Mouse (Mus musculus) adrenal gland, adult 2 months (tissue): Measurements from ENCODE around the gene Chd5. TPM values are rescaled to one million over a fixed set of nuclear protein-coding genes. Genes with fewer than 3 reads are reported as not detected.

Experiments used
- DNase-seq: peaks from one replicate; pipeline ENCODE4 v3.0.0; 2021
- long read RNA-seq: library from polyadenylated mRNA; stranded (forward); transcript quantifications from one replicate; pipeline ENCODE4 v2.0.0, GENCODE M21; 2021
- polyA plus RNA-seq: library from polyadenylated mRNA; depleted of rRNA; stranded (reverse); fragments of >200 nt; gene quantifications from 2 replicates; pipeline ENCODE4 v1.2.3, GENCODE M21; 2012; rRNA removed
- total RNA-seq, 2 experiments: library from RNA; stranded (reverse); gene quantifications; 2 replicates each; pipeline ENCODE4 v1.2.3; 2021

The Chd5 gene
- 1 to 10 TPM; 5.0 to 7.9 TPM for total RNA-seq
- 3.0 and 3.5 TPM in 2 replicates for polyA plus RNA-seq
- long read RNA-seq, partial matches to known transcripts: 0 of 1 reads
- long read RNA-seq, other reads (novel, unspliced or antisense): 1 of 1 reads

DNA sequence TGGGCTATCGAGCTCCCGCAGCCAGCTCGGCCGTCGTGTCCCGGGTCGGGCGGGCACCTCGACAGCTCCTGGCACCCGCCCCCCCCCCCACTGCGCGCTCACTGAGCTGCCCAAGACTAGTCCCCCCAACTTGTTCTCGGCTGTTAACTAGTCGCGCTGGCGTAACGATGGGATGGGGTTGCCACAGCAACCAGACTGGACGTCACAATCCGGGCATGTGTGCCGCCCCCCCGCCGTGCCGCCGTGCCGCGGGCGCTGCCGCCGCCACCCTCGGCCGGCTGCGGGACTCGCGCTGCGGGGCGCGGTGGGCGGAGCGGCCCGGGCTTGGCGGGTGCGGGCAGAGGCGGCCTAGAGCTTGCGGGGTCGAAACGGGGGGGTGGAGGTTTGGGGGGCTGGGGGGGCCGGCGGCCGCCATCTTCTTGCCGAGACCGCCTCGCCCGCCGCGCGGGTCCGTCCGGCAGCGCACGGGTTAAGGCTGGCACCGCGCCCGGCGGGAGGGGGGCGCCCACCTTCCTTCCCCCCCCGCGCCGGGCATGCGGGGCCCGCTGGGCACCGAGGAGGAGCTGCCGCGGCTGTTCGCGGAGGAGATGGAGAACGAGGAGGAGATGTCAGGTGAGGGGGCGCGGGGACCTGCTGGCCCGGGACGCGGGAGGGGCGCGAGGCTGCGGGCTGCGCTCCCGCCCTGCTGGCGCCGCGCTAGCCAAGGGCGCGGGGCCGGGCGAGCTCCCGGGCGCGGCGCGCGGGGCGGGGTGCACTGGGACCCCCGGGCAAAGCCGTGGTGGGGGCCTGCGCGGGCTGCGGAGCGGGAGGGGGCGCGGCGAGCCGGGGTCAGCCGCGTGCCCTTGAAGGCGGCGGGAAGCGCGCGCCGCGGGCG lies at the start of gene Chd5:
Gene Chd5 (plus strand): TSS at position 233 of the 874 bp plus-strand sequence.
- DNase-seq: no peak

DNA sequence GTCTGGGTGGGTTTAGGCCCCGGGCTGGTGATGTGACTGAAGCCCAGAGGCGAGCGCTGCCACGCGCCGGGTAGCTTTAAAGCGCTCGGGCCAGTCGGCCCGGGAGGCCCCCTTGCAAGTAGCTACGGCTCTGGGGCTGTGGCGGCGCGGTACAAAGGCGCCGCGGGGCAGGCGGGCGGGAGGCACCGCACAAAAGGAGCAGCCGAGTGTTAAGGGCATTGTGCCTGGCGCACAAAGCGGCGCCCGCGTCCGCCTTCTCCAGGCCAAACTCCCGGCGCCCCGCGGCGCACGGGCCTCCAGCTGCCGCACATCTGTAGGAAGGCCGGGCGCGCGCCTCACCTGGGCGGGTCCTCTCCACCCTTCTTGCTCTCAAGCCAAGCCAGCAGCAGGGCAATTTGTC lies 48.1 kb upstream of the Chd5 start:
- no peak for DNase-seq

DNA sequence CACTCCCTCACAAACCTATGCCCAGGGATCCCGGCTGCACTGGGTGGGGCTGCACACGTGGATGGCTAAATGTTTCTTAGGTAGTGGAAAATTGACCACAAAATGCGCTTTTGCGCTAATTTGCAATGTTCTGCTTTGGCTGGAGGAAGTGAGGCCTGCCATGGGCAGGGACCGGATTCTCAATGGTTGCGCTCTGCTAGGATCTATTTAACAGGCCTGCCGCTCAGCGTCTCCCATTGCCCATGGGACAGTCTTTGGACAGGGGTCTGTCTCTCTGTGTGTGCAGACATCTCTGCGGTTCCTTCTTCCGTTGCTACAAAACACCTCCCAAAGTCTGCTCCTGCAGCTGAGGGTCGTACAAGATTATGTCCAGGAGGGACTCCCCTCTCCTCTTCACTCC lies 47.5 kb upstream of the Chd5 start:
- no peak for DNase-seq

- no peak for DNase-seq
These were observed 46.9 kb upstream of the Chd5 start, which contains the start of gene Hes3 for GRCm38 (mm10) chr4:152291562-152291961. Gene Hes3 (minus strand): TSS chr4:152291662.

GRCm38 (mm10) chr4:152292102-152292765 lies 46.2 kb upstream of the Chd5 start:
- no peak for DNase-seq

DNA sequence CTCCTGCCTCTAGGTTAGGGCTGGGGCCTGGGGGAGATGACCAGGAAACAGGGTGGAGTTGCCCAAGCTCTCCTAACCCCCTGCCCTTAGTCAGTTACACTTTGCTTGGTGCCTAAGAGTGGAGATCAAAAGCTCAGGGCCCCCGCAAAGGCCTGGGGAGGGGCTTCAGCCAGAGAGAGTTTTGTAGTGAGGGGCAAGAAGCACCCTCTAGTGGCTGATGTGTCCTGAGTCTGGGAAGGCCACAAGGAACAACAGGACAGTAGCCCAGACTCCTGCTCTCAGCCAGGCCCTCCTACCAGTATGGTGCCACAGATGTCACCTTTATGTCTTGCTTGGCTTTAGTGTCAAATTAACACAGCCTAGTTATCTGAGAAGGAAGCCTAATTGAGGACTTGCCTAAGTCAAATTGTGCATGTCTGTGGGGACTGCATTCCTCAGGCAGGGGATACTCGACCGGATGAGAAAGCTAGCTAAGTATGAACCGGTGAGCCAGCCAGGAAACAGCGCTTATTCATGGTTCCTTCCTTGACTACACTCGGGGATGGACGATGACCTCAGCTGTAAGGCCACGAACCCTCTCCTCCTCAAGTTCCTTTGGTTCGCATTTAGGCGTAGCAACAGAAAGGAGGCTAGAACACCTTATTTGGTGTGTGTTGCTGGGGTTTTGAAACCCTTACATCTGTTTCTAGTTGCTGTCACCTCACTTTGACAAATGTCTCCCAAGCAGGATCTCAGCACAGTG lies 44.1 kb upstream of the Chd5 start:
- no peak for DNase-seq

DNA sequence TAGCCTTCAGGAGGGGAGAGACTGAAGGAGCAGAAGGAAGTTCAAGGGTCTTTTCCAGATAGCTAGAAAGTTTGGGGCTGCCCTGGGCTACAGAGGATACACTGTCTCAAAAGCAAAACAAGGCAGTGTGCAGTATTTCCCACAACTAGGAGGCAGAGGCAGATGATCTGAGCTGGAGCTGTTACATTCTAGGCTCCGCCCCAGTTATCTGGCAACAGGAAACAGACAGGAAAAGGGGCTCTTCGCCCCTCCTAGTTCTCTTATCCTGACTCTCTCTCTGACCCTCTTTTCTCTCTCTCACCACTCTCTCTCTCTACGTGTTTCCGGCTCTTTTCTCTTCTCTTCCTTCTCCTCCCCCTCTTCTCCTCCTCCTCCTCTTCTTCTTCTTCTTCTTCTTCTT lies 42.5 kb upstream of the Chd5 start:
- DNase-seq: no peak

DNA sequence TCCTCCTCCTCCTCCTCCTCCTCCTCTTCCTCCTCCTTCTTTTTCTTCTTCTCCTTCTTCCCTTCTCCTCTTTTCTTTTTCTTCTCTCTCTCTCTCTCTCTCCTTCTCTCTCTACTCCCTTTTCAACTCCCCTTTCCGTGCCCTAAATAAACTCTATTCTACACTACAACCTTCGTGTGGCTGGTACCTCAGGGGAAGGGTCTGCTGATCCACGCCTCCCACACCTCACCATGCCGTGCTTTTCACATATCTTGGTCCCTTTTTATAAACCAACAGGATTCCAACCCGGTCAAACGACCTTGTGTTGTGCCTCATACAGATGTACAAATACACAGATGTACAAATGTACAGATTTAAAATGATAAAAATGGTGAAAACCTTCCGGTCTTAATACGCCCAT lies 42.1 kb upstream of the Chd5 start:
- DNase-seq: no peak

DNA sequence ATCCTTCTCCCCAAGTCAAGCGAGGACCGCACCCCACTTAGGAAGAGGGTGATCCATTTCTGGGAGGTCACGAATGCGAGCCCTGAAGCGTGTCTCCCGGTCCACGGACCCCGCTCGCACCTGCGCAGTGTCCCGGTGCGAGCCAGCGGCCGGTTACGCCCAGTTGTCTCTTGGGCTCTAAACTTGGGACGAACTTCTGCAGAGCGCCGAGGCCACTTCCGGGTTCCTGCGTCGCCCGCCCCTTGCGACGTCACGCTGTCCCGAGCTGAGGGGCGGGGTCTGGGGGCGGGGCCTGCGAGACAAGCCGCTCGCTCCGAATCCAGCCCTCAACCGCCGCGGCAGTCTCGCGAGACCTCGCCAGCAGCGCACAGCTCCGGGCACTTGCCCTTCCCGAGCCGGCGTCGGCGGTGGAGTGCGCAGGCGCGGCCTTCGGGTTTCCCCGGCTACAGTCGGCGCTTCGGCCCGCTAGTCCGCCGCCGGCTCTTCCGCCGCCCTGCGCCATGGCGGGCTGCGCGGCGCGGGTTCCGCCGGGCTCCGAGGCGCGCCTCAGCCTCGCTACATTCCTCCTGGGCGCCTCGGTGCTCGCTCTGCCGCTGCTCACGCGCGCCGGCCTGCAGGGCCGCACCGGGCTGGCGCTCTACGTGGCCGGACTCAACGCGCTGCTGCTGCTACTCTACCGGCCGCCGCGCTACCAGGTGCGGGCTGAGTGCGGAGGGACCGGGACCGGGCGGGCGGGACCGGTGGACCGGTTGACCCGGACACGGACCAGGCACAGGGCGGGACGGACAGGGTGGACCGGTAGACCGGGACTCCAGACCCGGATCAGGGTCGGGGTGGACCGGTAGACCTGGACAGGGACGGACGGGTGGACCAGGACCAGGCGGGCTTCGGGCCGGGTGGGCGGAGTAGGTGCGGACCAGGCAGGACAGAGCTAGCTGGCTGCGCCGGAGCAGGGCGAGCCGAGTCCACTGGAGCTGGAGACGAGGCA lies 41.3 kb upstream of the Chd5 start, which contains the start of gene Icmt:
Gene Icmt (plus strand): TSS at position 354 of the 988 bp plus-strand sequence.
- peak; percentile 100 for DNase-seq

DNA sequence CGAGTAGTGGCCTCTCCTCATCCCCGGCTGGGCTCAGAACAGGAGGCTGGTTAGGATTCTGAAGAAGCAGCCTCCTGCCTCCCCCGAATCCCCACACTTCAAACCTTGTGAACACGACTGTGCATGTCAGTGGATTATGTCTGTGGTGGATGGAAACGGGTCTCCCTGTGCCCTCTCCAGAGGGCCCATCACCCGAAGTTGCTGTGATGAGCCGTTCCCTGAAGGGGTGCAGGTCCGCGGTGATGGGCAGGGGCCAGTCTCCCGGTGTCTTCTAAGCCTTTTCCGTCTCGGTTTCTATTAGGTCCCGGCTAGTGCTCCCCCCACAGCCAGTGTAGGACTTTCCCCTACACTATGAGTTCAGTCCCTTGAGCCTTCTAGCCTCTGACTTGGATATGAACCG lies 39.6 kb upstream of the Chd5 start:
- DNase-seq: no peak

GRCm38 (mm10) chr4:152300375-152300774 lies 38.1 kb upstream of the Chd5 start:
- DNase-seq: no peak

DNA sequence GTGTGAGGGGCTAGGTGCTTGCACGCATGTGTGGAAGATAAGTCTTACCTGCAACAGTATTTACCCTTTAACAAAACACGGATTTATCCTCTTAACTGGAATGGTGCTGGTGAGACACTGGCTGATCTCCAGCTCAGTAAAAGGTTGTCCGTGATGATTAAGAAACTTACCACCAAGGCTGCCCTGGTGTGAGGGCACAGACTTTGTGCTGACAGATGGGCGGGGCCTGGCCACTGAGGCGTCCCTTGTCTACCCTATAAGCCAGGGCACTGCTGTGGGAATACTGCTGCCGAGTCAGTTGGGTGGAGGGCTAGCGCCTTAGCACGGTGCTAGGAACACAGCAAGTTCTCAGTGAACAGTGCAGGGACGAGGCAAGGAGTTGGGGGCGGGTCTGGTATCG lies 36.4 kb upstream of the Chd5 start:
- peak; percentile 55 for DNase-seq

DNA sequence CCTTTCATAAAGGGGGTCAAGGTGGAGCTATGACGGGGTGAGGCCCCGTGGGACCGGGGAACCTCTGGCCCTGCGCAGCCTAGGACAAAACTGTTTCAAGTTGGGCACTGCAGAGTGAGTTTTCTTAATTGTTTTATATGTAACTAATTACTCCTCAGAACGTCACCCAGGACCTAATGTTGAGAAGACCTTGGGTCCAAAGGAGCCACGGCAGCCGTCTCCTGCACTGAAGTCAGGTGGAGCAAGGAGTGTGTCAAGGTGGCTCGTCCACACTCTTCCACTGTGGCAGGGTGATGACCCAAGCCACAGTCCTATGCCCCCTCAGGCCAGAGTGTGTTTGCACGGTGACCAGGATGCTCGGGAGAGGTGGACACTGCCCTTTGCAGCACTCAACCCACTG lies 35.3 kb upstream of the Chd5 start:
- DNase-seq: no peak

GRCm38 (mm10) chr4:152304685-152305084 lies 33.8 kb upstream of the Chd5 start:
- DNase-seq: no peak

DNA sequence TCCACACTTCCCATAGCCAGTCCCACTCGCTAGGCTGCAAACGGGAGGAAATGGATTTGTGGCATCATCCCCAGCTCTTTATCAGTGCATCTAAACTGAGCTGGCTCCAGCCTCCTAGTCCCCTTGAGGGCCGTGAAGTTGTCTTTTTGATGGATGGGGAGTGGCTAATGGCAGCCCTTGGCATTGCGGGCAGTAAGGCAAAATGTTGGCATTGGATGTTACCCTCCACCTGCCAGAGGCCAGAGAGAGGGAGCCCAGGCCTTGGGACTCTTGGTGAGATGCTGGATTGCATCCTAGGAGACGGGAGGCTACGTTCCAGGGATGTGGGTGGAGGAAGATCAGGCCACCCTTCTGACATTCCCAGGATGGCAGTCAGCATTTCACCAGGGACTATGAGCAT lies 32.5 kb upstream of the Chd5 start:
- no peak for DNase-seq

DNA sequence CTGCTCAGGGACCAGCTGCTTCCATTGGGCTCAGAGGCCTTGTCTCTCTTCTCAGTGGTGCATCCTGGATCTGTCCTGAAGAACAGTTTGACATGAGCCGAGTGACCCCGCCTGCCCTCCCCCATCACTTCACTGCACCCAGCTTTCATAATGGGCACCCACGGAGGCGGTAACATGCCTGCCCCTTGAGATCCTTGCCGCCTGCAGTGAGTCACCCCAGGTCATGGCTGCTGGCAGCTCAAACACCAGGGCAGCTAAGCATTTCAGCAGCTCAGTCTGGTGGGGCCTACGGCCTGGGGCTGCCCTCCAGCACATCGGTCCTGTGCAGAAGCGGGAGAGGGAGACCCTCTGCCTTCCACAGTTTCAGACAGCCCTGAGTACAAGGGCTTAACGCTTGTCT lies 30.9 kb upstream of the Chd5 start:
- peak; percentile 74 for DNase-seq

- no peak for DNase-seq
These were observed 26.3 kb upstream of the Chd5 start for GRCm38 (mm10) chr4:152312186-152312585.

- peak; percentile 62 for DNase-seq
These were observed 25.2 kb upstream of the Chd5 start for GRCm38 (mm10) chr4:152313211-152313632.

DNA sequence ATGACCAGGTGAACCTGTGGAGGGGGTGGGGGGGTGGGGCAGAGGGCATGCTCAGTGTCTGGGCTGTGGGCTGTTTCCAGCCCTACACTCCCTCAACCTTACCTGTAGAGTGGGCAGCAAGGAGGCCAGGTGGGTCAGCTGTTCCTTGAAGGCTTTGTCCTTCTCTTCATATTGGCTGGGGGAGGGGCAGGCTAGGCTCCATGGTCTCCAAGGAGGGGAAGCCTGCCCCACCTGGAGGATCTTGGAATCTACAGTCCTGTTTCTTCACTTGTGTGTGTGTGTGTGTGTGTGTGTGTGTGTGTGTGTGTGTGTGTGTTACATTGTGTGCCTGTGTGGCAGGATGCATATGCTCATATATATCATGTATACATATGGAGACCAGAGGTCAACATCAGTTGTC lies 24.5 kb upstream of the Chd5 start:
- DNase-seq: no peak

GRCm38 (mm10) chr4:152315498-152316213 lies 22.8 kb upstream of the Chd5 start:
- DNase-seq: no peak
